Mouse (Mus musculus): ENCODE results near the gene Pfdn6.

The Pfdn6 gene

DNA sequence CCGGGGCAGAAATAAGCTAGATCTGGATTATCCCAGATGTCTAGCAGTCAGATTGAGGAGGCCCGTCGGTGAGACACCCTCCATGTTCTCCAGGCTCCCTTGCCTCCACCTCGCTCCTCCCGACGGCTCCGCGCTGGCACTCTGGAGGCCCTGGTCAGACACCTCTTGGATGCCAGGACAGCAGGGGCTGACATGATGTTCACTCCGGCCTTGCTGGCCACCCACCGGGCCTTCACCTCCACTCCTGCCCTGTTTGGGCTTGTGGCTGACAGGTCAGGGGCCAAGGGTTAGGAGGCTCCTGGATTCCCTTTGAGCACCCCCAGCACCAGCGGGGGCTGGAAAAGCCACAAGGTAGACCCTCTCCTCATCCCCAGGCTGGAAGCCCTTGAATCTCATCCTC is 8.2 kb downstream of the Pfdn6 start:
- DNase-seq (ENCODE audit: low spot score in 2 of 2): no peak

DNA sequence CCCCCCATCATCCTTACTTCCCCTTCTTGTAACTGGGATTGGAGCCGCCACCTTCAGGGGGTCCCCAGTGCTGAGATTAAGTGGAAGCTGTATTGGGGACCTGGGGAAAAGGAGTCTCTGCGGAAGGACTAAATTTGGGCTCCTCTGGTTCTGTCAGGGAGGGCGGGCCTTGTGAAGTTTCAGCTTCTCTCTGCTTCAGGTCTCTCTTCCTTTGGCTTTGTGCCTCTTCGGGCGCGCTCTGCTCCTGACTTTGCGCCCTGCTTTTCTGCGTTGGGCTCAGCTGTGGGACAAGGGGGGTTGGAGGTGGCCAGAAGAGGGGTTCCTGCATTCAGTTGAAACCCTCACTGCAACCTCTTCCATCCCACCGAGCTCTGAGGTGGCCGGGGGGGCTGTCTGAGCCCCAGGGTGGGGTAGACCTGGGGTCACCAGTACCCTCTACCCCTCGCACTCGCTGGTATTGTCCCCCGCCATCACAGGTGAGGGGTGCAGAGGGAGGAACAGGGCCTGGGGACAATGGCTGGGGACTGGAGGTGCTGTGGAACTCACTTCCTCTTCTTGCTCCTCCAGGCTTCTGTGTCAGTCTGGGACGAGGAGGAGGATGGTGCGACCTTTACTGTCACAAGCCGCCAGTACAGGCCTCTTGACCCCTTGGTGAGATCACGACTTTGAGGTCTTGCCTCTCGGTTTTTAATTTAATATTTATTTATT is 8.8 kb downstream of the Pfdn6 start:
- DNase-seq (ENCODE audit: low spot score in 2 of 2): no peak

DNA sequence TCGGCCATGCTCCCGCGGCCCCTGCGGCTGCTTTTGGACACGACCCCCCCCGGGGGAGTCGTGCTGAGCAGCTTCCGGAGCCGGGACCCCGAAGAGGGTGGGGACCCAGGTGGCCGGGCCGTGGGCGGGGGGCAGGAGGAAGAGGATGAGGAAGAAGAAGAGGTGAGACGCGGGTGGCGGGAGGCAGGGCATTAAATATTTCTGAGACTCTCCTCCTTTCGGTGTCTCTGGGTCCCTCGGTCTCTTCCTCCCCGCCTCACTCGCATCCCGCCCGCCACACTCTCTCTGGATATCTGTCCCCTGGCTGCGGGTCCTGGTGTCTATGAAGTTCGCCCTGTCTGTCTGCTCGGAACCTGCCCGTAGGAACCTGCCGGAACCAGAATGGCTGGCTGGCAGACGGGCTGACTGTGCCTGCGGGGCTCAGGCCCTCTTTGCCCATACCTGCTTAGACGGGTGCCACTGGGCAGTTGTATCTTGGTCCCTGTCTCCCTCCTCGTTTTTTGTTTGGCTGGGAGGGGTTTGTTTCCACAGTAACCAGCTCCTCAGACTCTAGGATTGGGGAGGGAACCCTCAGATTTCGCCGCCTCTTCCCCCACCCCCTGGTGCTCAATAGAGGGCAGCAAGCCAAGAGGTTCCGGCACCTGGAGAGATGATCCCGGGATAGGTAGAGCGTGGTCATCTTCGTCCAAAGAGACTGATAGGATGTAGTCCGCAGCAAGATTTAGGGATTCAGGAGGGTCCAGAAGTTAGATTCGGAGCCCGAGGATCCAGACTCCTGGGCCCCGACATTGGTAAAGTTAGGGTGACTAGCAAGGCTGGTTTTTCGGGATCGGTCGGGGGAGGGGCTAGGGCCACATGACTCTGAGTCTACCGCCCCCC is 9.6 kb downstream of the Pfdn6 start:
- peak; percentile 71 to 74 for DNase-seq (ENCODE audit: low spot score in 2 of 2)

DNA sequence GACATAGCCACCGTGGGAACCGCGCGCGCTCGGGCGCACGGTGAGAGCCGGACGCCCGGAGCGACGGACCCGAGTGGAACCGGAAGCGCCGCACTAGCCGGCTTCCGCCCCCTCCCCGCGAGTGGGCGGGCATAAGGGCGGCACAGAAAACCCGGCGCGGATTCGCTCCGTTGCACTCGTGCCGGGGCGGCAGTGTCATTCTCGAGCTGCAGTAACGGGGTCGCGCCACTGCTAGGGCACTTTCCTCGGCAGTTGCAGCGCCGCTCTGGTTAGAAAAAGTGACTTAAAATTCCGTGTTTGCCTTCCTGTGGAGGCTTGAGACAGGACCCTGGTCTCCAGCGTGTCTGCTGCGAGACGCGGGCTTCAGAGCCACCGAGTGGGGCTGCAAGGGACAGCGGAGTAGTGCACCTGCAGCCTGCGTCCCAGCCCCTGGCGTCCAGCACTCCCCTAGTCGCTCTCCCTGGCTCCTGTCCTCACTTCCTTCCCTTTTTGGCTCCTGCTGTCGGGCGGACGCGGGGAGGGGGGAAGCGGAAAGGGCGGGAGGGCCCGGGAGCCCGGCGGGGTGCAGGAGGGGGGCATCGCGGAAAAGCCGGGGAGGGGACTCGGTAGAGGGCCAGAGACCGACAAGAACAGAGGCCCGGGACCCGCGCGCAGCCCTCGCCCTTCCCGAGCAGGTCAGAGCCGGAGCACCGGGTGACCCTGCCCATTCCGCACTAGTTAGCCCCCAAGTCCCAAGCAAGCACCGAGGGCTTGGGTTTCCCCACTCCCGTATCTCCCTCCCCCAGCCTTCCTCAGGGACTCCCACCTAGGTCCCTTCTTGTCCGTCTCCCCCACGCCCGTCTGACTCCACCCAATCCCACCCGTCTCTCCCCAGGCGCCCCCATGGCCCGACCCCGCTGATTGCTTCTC is 10.5 kb downstream of the Pfdn6 start, which contains the start of gene Rgl2:
TSS of gene Rgl2 (plus strand) at position 173 of the 909 bp plus-strand sequence.
- peak; percentile 80 to 87 for DNase-seq (ENCODE audit: low spot score in 2 of 2)

DNA sequence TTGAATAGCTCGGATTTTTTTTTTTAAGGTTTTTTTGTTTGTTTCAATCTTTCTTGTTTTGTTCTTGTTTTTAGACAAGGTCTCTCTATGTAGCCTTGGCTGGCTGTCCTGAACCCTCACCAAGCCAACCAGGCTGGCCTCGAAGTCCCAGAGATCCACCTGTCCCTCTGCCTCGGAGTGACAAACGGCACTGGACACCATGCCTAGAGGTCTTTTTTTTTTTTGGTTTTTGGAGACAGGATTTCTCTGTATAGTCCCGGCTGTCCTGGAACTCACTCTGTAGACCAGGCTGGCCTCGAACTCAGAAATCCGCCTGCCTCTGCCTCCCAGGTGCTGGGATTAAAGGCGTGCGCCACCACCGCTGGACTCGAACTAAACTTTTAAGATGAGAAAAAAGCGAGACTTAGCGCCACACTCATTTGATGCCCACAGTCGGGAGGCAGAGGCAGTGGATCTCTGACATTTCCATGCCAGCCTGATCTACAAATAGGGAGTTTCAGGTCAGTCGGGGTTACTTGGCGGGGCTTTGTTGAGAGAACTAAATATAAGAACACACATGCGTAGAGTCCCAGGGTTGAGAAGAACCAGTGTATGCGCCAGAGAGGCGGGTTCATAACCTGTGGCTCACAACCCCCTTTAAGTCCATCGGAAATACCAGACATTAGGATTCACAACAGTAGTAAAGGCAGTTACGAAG is 11.7 kb downstream of the Pfdn6 start:
- DNase-seq (ENCODE audit: low spot score in 2 of 2): no peak

DNA sequence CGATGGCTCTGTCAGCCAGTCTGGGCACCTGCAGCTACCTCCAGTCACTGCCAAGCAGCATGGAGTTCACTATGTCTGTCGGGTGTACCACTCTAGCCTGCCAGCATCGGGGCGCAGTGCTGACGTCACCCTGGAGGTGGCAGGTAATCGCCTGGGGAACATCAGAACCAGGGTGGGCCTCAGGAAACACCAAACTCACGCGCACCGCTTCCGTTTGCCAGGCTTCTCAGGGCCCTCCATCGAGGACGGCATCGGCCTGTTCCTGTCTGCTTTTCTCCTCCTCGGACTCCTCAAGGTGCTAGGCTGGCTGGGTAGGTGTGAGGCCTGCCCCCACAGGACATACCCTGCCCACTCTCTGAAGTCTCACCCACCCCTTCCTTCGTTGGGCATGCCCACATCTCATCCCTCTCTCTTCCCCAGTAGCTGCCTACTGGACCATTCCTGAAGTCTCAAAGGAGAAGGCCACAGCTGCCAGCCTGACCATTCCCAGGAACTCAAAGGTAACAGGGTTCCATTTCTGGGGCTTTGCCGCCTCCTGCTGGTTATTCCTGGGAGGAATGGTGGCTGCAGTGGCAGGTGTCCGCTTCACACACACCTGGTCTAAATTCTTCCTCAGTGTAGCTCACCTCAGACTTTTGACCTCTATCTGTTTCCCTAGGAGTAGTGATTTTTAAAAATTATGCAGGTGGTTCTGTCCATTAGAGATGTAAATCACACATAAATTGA is 13.8 kb downstream of the Pfdn6 start:
- DNase-seq (ENCODE audit: low spot score in 2 of 2): no peak

DNA sequence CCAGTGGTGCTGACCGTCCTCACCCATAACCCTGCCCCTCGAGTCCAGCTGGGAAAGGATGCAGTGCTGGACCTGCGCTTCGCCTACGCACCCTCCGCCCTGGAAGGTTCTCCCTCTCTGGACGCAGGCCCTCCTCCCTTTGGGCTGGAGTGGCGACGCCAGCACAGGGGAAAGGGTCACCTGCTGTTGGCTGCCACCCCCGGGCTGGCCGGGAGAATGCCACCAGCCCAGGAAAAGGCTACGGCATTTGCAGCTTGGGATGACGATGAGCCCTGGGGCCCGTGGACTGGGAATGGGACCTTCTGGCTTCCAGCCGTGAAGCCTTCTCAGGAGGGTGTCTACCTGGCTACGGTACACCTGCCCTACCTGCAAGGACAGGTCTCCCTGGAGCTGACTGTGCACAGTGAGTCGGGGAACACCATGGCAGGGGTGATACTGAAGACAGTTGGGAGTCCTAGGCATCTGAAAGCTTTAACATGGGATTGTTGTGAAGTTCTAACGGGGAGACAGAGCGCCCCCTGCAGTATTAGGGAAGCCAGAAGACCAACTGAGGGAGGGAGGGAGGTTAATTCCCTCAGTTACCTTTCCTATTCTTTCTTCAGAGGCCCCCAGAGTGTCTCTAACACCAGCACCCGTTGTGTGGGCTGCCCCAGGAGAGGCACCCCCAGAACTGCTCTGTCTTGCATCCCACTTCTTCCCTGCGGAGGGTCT is 14.6 kb downstream of the Pfdn6 start:
- no peak for DNase-seq (ENCODE audit: low spot score in 2 of 2)

DNA sequence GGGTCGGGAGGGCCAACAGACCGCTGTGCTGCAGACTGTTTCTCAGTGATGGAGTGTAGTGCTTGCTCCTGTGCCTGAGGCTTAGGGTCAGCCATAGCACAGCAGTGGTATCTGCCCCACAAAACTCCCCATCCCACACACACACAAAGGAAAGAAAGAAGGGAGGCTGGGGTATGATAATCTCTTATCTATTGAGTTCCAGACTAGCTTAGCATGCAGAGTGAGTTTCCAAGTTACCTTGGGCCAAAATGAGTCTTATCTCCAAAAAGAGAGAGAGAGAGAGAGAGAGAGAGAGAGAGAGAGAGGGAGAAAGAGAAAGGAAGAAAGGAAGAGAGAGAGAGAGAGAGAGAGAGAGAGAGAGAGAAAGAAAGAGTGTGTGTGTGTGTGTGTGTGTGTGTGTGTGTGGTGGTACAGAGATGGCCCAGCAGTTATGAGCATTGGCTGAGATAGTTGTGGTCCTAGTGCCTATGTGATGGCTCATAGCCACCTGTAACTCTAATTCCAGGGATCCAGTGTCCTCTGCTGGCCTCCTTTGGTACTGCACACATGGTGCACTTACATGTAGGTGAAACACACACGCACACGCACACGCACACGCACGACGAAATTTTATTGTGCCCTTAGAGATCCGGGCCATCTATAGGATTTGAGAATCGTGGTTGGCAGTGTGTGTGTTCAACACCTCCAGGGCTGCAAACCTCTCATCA is 15.4 kb downstream of the Pfdn6 start:
- DNase-seq (ENCODE audit: low spot score in 2 of 2): no peak

DNA sequence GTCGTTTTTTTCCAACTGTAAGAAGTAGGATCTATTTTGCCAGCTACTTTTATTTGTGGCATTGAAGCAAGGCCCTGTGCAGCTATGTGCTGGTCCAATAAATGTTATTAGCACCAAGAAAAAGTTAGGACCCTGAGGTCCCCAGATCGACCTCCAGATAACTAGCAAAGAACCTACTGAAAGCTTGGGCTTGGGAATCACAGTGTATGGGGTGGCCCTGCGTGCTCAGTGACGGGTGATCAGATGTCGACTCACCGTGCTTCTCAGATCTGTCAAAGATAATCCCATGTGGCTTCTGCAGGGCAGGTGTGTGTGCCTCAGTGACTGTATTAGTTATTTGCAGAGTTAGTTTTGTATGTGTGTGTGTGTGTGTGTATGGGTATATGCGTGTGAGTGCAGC is 18.8 kb downstream of the Pfdn6 start:
- no peak for DNase-seq (ENCODE audit: low spot score in 2 of 2)

DNA sequence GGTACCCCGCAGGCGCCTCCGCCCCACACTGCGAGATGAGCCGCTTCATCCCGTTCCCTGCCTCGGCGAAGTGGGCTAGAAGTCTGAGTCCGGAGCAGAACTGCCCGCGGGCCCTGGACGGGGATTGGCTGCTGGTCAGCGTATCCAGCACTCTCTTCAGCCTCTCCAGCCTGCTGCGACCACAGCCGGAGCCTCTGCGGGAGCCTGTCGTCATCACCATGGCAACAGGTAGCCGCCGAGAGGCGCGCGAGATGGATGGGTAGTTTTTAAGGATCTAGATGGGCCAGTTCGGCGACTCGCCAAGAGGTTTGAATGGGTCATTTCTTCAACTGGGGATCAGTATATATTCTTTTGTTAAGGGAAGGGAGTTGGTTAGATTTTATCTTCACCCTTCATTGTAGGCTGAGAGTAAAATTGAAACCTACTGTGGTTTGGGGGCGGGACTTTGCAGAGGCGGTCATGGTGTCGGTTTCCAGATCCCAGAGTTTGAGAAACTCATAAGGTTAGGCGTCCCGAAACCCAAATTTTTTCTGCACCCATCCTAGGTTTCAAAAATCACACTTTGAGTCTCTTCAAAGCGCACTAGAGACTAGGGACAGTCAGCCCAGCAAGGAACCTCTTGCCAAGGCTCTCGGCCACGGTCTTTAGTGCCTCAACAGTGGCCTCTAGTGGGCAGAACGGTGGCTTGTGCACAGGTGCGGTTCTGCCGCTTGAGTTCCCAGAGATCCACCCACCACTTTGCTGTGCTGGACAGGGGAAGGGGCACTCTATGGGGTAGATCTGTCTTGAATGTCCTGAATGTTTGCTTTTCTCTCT is 19.7 kb downstream of the Pfdn6 start:
- peak; percentile 74 to 82 for DNase-seq (ENCODE audit: low spot score in 2 of 2)

DNA sequence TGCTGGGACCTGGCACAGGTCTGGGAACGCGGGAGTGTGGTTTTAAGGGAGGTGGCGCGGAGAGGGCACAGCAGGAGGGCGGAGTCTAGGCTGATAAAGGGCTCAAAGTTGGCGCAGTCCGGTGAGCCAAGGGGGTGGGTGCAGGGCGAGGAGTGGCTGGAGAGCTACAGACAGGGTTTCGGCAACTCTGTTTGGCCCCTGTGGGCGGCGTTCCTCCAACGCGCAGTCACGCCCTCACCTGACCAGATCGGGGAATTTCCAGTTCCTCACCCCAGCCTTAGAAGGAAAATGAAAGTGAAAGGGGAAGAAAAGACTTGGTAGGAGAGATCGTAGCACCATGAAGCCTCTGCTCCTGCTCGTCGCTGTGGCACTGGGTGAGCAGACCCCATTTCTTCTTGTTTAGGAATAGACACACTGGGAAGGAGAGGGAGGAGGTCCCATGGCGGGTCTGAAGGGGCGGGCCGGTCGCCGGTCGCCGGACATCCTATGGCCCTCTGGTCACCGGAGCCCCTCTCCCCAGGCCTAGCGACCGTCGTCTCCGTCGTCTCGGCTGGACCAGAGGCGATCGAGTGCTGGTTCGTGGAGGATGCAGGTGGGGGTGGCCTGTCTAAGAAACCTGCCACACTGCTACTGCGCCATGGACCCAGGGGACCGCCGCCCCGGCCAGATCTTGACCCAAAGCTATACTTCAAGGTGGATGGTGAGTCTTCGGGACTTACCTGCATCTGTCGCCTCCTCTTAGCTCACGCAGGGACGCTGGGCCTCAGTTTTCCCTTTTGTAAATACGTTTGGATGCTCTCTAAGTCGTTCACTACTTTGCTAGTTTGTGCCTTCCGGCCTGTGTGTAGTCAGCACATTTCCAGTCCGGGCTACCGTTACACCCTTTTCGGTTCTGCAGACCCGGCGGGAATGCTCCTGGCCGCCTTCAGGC is 20.5 kb downstream of the Pfdn6 start:
- peak; percentile 89 to 90 for DNase-seq (ENCODE audit: low spot score in 2 of 2)

DNA sequence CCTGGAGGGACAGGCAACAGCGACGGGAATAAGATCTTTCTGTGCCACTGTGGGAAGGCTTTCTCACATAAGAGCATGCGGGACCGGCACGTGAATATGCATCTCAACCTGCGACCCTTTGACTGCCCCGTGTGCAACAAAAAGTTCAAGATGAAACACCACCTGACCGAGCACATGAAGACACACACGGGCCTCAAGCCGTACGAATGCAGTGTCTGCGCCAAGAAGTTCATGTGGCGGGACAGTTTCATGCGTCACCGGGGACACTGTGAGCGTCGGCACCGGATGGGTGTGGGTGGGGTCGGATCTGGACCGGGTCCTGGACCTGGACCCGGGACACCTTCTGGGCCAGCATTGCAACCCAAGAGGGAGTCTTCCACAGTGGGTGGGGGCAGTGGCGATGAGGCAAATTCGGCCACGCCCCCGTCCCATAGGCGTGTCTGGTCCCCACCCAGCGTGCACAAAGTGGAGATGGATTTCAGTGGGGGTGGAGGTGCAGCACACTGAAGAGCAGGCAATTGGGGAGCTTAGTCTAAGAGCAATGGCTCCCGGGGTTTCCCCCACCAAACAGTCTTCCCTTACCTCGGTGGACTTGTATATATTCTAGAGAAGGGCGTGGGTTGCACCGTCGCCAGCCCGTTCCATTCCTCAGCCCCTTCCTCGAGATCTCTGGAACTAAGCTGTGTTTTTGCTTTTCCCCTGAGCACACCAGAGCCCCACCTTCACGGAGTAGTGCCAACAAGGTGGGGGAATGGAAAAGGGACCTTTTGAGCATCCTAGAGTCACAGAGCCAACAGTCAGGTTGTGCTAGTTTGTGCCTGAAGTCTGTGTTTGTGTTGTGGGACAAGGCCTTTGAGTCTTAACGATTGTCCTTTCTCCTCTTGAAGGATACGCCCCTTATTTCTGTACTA is 21.6 kb downstream of the Pfdn6 start:
- peak; percentile 44 to 62 for DNase-seq (ENCODE audit: low spot score in 2 of 2)

DNA sequence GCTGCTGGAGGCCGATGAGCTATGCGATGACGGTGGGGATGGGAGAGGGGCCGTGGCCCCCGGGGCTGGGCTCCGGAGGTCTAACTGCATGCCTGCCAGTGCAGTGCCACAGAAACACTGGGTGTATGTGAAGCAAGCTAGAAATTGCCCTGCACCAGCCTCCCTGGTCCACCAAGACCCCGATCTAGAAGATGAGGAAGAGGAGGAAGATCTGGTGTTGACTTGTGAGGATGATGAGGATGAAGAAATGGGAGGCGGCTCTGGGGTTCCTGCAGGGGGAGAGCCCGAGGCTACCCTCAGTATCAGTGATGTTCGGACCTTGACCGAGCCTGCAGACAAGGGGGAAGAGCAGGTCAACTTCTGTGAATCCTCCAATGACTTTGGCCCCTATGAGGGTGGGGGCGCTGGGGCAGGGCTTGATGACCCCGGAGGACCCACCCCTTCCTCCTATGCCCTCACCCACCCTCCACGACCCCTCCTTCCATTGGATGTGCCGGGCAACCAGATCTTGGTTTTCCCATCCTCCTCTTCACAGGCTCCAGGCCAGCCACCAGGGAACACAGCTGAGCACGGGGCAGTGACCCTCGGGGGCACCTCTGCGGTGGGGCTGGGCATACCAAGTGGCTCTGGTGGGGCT is 22.4 kb downstream of the Pfdn6 start:
- no peak for DNase-seq (ENCODE audit: low spot score in 2 of 2)

DNA sequence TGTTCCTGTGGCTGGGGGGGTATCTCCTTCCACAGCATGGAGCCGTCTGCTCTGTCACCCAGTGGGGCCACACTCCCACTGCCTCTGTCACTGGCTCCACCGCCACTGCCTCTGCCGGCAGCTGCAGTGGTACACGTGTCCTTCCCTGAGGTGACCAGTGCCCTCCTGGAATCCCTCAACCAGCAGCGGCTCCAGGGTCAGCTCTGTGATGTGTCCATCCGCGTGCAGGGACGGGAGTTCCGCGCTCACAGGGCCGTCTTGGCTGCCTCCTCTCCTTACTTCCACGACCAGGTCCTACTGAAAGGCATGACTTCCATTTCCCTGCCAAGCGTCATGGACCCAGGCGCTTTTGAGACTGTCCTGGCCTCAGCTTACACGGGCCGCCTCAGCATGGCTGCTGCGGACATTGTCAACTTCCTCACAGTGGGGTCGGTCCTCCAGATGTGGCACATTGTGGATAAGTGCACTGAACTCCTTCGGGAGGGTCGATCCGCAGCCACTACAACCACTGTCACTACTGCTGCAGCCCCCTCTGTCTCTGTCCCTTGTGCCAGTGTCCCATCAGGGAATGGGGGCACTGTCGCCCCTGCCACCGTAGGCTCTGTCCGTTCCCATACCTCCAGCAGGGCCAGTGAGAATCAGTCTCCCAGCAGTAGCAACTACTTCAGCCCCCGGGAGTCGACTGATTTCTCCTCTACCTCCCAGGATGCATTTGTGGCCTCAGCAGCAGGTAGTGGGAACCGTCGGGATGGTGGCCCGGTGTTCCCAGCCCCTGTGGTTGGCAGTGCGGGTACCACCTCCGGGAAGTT is 23.1 kb downstream of the Pfdn6 start:
- no peak for DNase-seq (ENCODE audit: low spot score in 2 of 2)

DNA sequence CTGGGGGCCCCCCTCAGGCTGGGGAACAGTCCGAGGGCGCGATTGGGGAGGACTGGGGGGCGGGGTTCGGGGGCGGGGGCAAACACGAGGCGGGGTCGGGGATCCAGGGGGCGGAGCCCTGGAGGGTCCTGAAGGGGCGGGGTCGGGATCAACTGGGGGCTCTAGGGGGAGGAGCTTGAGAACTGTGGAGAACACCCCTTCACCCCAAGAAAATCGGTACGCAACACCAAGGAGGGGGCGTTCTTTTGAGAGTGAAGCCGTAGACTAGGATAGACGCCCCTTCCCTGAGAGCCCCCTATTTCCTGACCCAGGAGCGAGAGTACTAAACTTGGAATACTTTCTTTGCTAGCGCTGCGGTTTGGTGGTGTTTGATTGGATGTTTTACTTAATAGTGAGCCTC is 23.8 kb downstream of the Pfdn6 start:
- DNase-seq (ENCODE audit: low spot score in 2 of 2): peak; percentile 47 to 63

Measured in heart, adult 9 months (tissue).